9 mouse cellular contexts compared by ENCODE assay signal in genomic region chr5:149050588-149051160, GRCm38 (mm10). TPM values are rescaled to one million over a fixed set of nuclear protein-coding genes. Genes with fewer than 3 reads are reported as not detected.
DNase-seq lines count a peak whose midpoint lies in the region; ATAC-seq and TF ChIP-seq lines count a peak whose summit lies in the region.
"Had no signal": no experiment of that assay in that cellular context is flagged by ENCODE, and none has a peak within 500 bp of the region (broad histone marks: within the 10 kb centered on the region; RNA-seq: fewer than 3 reads in every experiment).

No protein-coding gene starts in this region.

- WGBS in heart, embryonic 12.5 days, result 31% methylated on average over 10 of the region's 10 CpGs
- 22% methylated on average over 10 of the region's 10 CpGs for WGBS in liver, embryonic 15.5 days (ENCODE audit: insufficient replicate concordance)

- H3K9ac ChIP-seq in heart, embryonic 12.5 days, result peak overlapping the region; percentile 100
- H3K9ac ChIP-seq in liver, embryonic 15.5 days, result peak overlapping the region; percentile 97

- no peaks in the 10 kb centered on the region for H3K27me3 ChIP-seq in erythroblast, embryonic 14.5 days (ENCODE audit: control insufficient read depth)
- no peaks in the 10 kb centered on the region for H3K27me3 ChIP-seq in E14TG2a.4 (ENCODE audit: insufficient read depth, low read length)
- no peaks in the 10 kb centered on the region for H3K27me3 ChIP-seq in heart, embryonic 12.5 days (replicated peaks)
- no peaks in the 10 kb centered on the region for H3K27me3 ChIP-seq in liver, embryonic 15.5 days

- peak overlapping the region; percentile 89 for H3K4me3 ChIP-seq in erythroblast, embryonic 14.5 days (replicated peaks)
- H3K4me3 ChIP-seq in E14TG2a.4 (replicated peaks; ENCODE audit: low read length), result peak overlapping the region; percentile 93
- H3K4me3 ChIP-seq in heart, embryonic 12.5 days, result peak overlapping the region; percentile 99
- H3K4me3 ChIP-seq in liver, embryonic 15.5 days (replicated peaks), result peak overlapping the region; percentile 92

- no peak for TF ChIP-seq CTCF in E14TG2a.4 (conservative IDR thresholded peaks at IDR 0.05; ENCODE audit: low read length)

- ATAC-seq in erythroblast, adult 5-6 weeks (replicated peaks; ENCODE audit: low FRiP score, poor library complexity, severe bottlenecking), result no peak
- ATAC-seq in heart, embryonic 12.5 days (ENCODE audit: insufficient number of reproducible peaks, low FRiP score), result no peak
- ATAC-seq in liver, embryonic 15.5 days (ENCODE audit: insufficient read depth), result no peak

- H3K36me3 ChIP-seq in erythroblast, embryonic 14.5 days (ENCODE audit: control insufficient read depth), result peaks cover 42% of the 10 kb centered on the region
- peaks cover 38% of the 10 kb centered on the region for H3K36me3 ChIP-seq in E14TG2a.4 (ENCODE audit: insufficient read depth, low read length)
- peaks cover 27% of the 10 kb centered on the region for H3K36me3 ChIP-seq in heart, embryonic 12.5 days
- H3K36me3 ChIP-seq in liver, embryonic 15.5 days (replicated peaks), result peaks cover 35% of the 10 kb centered on the region

- H3K9me3 ChIP-seq in erythroblast, embryonic 14.5 days (ENCODE audit: control insufficient read depth, low read length), result no peaks in the 10 kb centered on the region
- no peaks in the 10 kb centered on the region for H3K9me3 ChIP-seq in E14TG2a.4 (ENCODE audit: low read length)
- H3K9me3 ChIP-seq in heart, embryonic 12.5 days (replicated peaks), result no peaks in the 10 kb centered on the region
- no peaks in the 10 kb centered on the region for H3K9me3 ChIP-seq in liver, embryonic 15.5 days (replicated peaks)

- H3K27ac ChIP-seq in heart, embryonic 12.5 days (ENCODE audit: poor library complexity, severe bottlenecking), result peak overlapping the region; percentile 100; the same call in 1 of the 2 replicates
- H3K27ac ChIP-seq in liver, embryonic 15.5 days (replicated peaks), result peak overlapping the region; percentile 97

- no peak for DNase-seq in layer of hippocampus, postnatal 10 days (ENCODE audit: low spot score in 2 of 2)
- no peak for DNase-seq in cerebellum, adult 11-12 months
- DNase-seq in right cerebral cortex, adult 2 months (ENCODE audit: low spot score in 2 of 2), result no peak

- H3K4me1 ChIP-seq in erythroblast, embryonic 14.5 days (ENCODE audit: control insufficient read depth), result peaks cover 26% of the 10 kb centered on the region
- peaks cover 47% of the 10 kb centered on the region for H3K4me1 ChIP-seq in E14TG2a.4 (replicated peaks; ENCODE audit: low read depth, low read length)
- peaks cover 11% of the 10 kb centered on the region for H3K4me1 ChIP-seq in heart, embryonic 12.5 days (replicated peaks)
- H3K4me1 ChIP-seq in liver, embryonic 15.5 days (replicated peaks), result peaks cover 26% of the 10 kb centered on the region

- peak overlapping the region; percentile 92 for H3K4me2 ChIP-seq in heart, embryonic 12.5 days
- peak overlapping the region; percentile 99 for H3K4me2 ChIP-seq in liver, embryonic 15.5 days

RNA-seq across cellular contexts. Expression of gene Gm42791, which starts 55.7 kb away (rescaled TPM):
- polyA plus RNA-seq in erythroblast, embryonic 14.5 days (2012), result 0.36 and 0.93 TPM in 2 replicates
- total RNA-seq in erythroblast, adult 5-6 weeks (2015; ENCODE audit: low replicate concordance), result 1.9 TPM in 1 of 2 replicates, not detected in the other
- total RNA-seq in erythroblast, adult 5-6 weeks (2017; ENCODE audit: low replicate concordance), result 14.2 TPM in 1 of 2 replicates, not detected in the other
- polyA plus RNA-seq in heart, embryonic 12.5 days (2016; fragmentation: Nextera tagmentation; extraction: Ambion mirVana), result 0.45 TPM in 1 of 2 replicates, not detected in the other
- 1.1 TPM in 1 of 2 replicates, not detected in the other for polyA plus RNA-seq in liver, embryonic 15.5 days (2015; fragmentation: Nextera tagmentation; extraction: Ambion mirVana)
- 10 to 100 TPM in 1 of 2 experiments, 1 to 10 TPM in 1; 9.6 to 11.5 TPM for total RNA-seq in layer of hippocampus, postnatal 10 days (2021)
- polyA plus RNA-seq: gonadal fat pad, adult 2 months had no signal
